Mouse (Mus musculus): ENCODE measurements around the gene Fes. TPM values are rescaled to one million over a fixed set of nuclear protein-coding genes. Genes with fewer than 3 reads are reported as not detected.

Gene Fes
- total and polyA plus RNA-seq, 3 experiments, result 2.7 to 6.6 TPM; not detected in 1

- H3K4me3 ChIP-seq (ENCODE audit: control insufficient read depth in 1 of 2, insufficient read depth in 1 of 2, low read depth in 2 of 2, low read length in 2 of 2), result no peak overlapping the region
- H3K36me3 ChIP-seq (ENCODE audit: control insufficient read depth in 1 of 2, insufficient read depth in 2 of 2, low read length in 2 of 2), result peaks cover 0 to 4% of the 10 kb centered on the region in 2 experiments; a peak in 2 of 4 replicates
- no peak for TF ChIP-seq MAX (IDR thresholded peaks at IDR 0.05; ENCODE audit: low read length)
- no peak for TF ChIP-seq TCF12 (IDR thresholded peaks at IDR 0.05; ENCODE audit: low read depth, low read length)
- TF ChIP-seq ETS1 (IDR thresholded peaks at IDR 0.05; ENCODE audit: low read depth, low read length), result no peak
- no peak for TF ChIP-seq JUND (IDR thresholded peaks at IDR 0.05; ENCODE audit: low read depth, low read length)
- TF ChIP-seq MAZ (IDR thresholded peaks at IDR 0.05; ENCODE audit: low read depth, low read length), result no peak
- no peak for TF ChIP-seq GABPA (IDR thresholded peaks at IDR 0.05; ENCODE audit: low read depth, low read length)
- TF ChIP-seq EP300 (IDR thresholded peaks at IDR 0.05; ENCODE audit: low read depth in 1 of 2, low read length in 2 of 2), result no peak
- no peak for TF ChIP-seq TBP (IDR thresholded peaks at IDR 0.05; ENCODE audit: low read depth, low read length)
- no peak for TF ChIP-seq ZKSCAN1 (IDR thresholded peaks at IDR 0.05; ENCODE audit: low read depth, low read length)
- no peak for TF ChIP-seq SMC3 (IDR thresholded peaks at IDR 0.05; ENCODE audit: low read depth, low read length)
- TF ChIP-seq POLR2A (IDR thresholded peaks at IDR 0.05; ENCODE audit: control insufficient read depth in 1 of 2, insufficient read depth in 1 of 2, low read depth in 1 of 2, low read length in 2 of 2, poor library complexity in 1 of 2), result no peak
- TF ChIP-seq TAL1 (IDR thresholded peaks at IDR 0.05; ENCODE audit: low read length), result no peak
- no peak for TF ChIP-seq UBTF (IDR thresholded peaks at IDR 0.05; ENCODE audit: borderline replicate concordance, insufficient read depth, low read depth, low read length)
Measured at GRCm38 (mm10) chr7:80347670-80348586, 39.8 kb downstream of the Fes start.

GRCm38 (mm10) chr7:80346830-80347229 lies 40.9 kb downstream of the Fes start:
- Histone ChIP-seq H3K36me3 (ENCODE audit: control insufficient read depth in 1 of 2, insufficient read depth in 2 of 2, low read length in 2 of 2) (peaks cover 0 to 6% of the 10 kb centered on the region in 2 experiments; a peak in 1 of 4 replicates), H3K27ac (ENCODE audit: control insufficient read depth, low read depth, low read length) (no peak overlapping the region), H3K9me3 (replicated peaks; ENCODE audit: insufficient read depth, low read length) (no peaks in the 10 kb centered on the region), H3K79me2 (ENCODE audit: control insufficient read depth, insufficient read depth, low read length, poor library complexity) (no peaks in the 10 kb centered on the region; the same call in 1 of the 2 replicates), H3K9ac (ENCODE audit: control insufficient read depth, low read depth, low read length, poor library complexity, severe bottlenecking) (no peak overlapping the region), H3K4me3 (ENCODE audit: control insufficient read depth in 1 of 2, insufficient read depth in 1 of 2, low read depth in 2 of 2, low read length in 2 of 2) (no peak overlapping the region), H3K4me1 (ENCODE audit: control insufficient read depth in 1 of 2, insufficient read depth in 2 of 2, low read length in 2 of 2) (peaks cover 0 to 17% of the 10 kb centered on the region in 2 experiments; a peak in 3 of 4 replicates), H3K27me3 (ENCODE audit: control insufficient read depth in 1 of 2, insufficient read depth in 2 of 2, low read length in 2 of 2) (no peaks in the 10 kb centered on the region)
- no peak for DNase-seq (ENCODE audit: low read depth, low spot score)
- TF ChIP-seq USF2 (IDR thresholded peaks at IDR 0.05; ENCODE audit: borderline replicate concordance in 1 of 2, insufficient read depth in 1 of 2, low read depth in 1 of 2, low read length in 2 of 2) (no peak), POLR2A (IDR thresholded peaks at IDR 0.05; ENCODE audit: control insufficient read depth in 1 of 2, insufficient read depth in 1 of 2, low read depth in 1 of 2, low read length in 2 of 2, poor library complexity in 1 of 2) (no peak)

More at GRCm38 (mm10) chr7:80347670-80348586, 39.8 kb downstream of the Fes start:
- Histone ChIP-seq H3K4me1 (ENCODE audit: control insufficient read depth in 1 of 2, insufficient read depth in 2 of 2, low read length in 2 of 2) (peaks cover 0 to 8% of the 10 kb centered on the region in 2 experiments; a peak in 3 of 4 replicates), H3K79me2 (ENCODE audit: control insufficient read depth, insufficient read depth, low read length, poor library complexity) (no peaks in the 10 kb centered on the region; the same call in 1 of the 2 replicates), H3K9me3 (replicated peaks; ENCODE audit: insufficient read depth, low read length) (no peaks in the 10 kb centered on the region), H3K27ac (ENCODE audit: control insufficient read depth, low read depth, low read length) (no peak overlapping the region), H3K27me3 (ENCODE audit: control insufficient read depth in 1 of 2, insufficient read depth in 2 of 2, low read length in 2 of 2) (no peaks in the 10 kb centered on the region), H3K9ac (ENCODE audit: control insufficient read depth, low read depth, low read length, poor library complexity, severe bottlenecking) (no peak overlapping the region)
- no peak for DNase-seq (ENCODE audit: low read depth, low spot score)

Measured in MEL (cell line).